Comparison of ENCODE assay signal across 23 mouse cellular contexts in genomic region chr11:44504146-44504545, GRCm38 (mm10). TPM values are rescaled to one million over a fixed set of nuclear protein-coding genes. Genes with fewer than 3 reads are reported as not detected.
DNase-seq lines count a peak whose midpoint lies in the region; ATAC-seq and TF ChIP-seq lines count a peak whose summit lies in the region.
"Had no signal": no experiment of that assay in that cellular context is flagged by ENCODE, and none has a peak within 500 bp of the region (broad histone marks: within the 10 kb centered on the region; RNA-seq: fewer than 3 reads in every experiment).

No protein-coding gene starts in this region.

- no peak for ATAC-seq in liver, embryonic 12.5 days
- ATAC-seq: activated CD4-positive, CD25-positive, alpha-beta regulatory T cell, adult 4 months had no signal

- H3K9me3 ChIP-seq in liver, embryonic 12.5 days (replicated peaks) = no peaks in the 10 kb centered on the region
- no peaks in the 10 kb centered on the region for H3K9me3 ChIP-seq in MEL (replicated peaks; ENCODE audit: insufficient read depth, low read length)
- H3K9me3 ChIP-seq: hindbrain, embryonic 12.5 days; kidney, embryonic 15.5 days; limb, embryonic 13.5 days; lung, embryonic 15.5 days; midbrain, embryonic 12.5 days; neural tube, embryonic 12.5 days; stomach, embryonic 15.5 days had no signal

- no peak for TF ChIP-seq POLR2A in MEL (IDR thresholded peaks at IDR 0.05; ENCODE audit: control insufficient read depth in 1 of 2, insufficient read depth in 1 of 2, low read depth in 1 of 2, low read length in 2 of 2, poor library complexity in 1 of 2)

- 0 out of 2 replicates have a peak, but pooled peaks cover 4% of the 10 kb centered on the region for H3K27me3 ChIP-seq in liver, embryonic 12.5 days (replicated peaks)
- no peaks in the 10 kb centered on the region for H3K27me3 ChIP-seq in MEL (ENCODE audit: control insufficient read depth in 1 of 2, insufficient read depth in 2 of 2, low read length in 2 of 2)
- H3K27me3 ChIP-seq in splenic B cell, adult 2 months (ENCODE audit: control insufficient read depth, insufficient read depth, low read length, poor library complexity, severe bottlenecking) = no peaks in the 10 kb centered on the region
- H3K27me3 ChIP-seq: hindbrain, embryonic 12.5 days; kidney, embryonic 15.5 days; limb, embryonic 13.5 days; lung, embryonic 15.5 days; midbrain, embryonic 12.5 days; neural tube, embryonic 12.5 days; stomach, embryonic 15.5 days had no signal

- peaks cover 30% of the 10 kb centered on the region for H3K4me1 ChIP-seq in liver, embryonic 12.5 days
- peaks cover 12 to 19% of the 10 kb centered on the region in 2 experiments for H3K4me1 ChIP-seq in MEL (ENCODE audit: control insufficient read depth in 1 of 2, insufficient read depth in 2 of 2, low read length in 2 of 2)
- H3K4me1 ChIP-seq: hindbrain, embryonic 12.5 days; kidney, embryonic 15.5 days; limb, embryonic 13.5 days; midbrain, embryonic 12.5 days; neural tube, embryonic 12.5 days; stomach, embryonic 15.5 days had no signal

- DNase-seq in liver (no peak), MEL (ENCODE audit: low read depth, low spot score) (peak; percentile 49)
- peak; percentile 34 for DNase-seq in induced T-regulatory cell, adult 2 months (ENCODE audit: low read depth)
- peak; percentile 70 for DNase-seq in splenic B cell, adult 2 months (ENCODE audit: low read depth, low spot score)
- DNase-seq in left cerebral cortex, adult 9 months (ENCODE audit: low spot score in 2 of 2) = no peak
- DNase-seq in gastrocnemius, postnatal 14 days = no peak
- DNase-seq: adrenal gland, postnatal 36 days; cerebellum, adult 18-20 months; cerebellum, postnatal 25 days; gastrocnemius, postnatal 25 days; right cerebral cortex, adult 18-20 months; thymus, adult 18-20 months; thymus, postnatal 4 days had no signal

- H3K36me3 ChIP-seq in liver, embryonic 12.5 days = no peaks in the 10 kb centered on the region
- peaks cover 0 to 16% of the 10 kb centered on the region in 2 experiments; a peak in 2 of 4 replicates for H3K36me3 ChIP-seq in MEL (ENCODE audit: control insufficient read depth in 1 of 2, insufficient read depth in 2 of 2, low read length in 2 of 2)
- no peaks in the 10 kb centered on the region for H3K36me3 ChIP-seq in splenic B cell, adult 2 months (ENCODE audit: control insufficient read depth, insufficient read depth, low read length, poor library complexity, severe bottlenecking)
- H3K36me3 ChIP-seq: hindbrain, embryonic 12.5 days; kidney, embryonic 15.5 days; limb, embryonic 13.5 days; lung, embryonic 15.5 days; midbrain, embryonic 12.5 days; neural tube, embryonic 12.5 days; stomach, embryonic 15.5 days had no signal

- TF ChIP-seq CTCF in MEL (IDR thresholded peaks at IDR 0.05 in 2 of 3, conservative IDR thresholded peaks at IDR 0.05 in 1 of 3; ENCODE audit: control insufficient read depth in 1 of 3, insufficient read depth in 1 of 3, low read depth in 2 of 3, low read length in 3 of 3, poor library complexity in 1 of 3, severe bottlenecking in 1 of 3) = no peak

- TF ChIP-seq EP300 in MEL (IDR thresholded peaks at IDR 0.05; ENCODE audit: low read depth in 1 of 2, low read length in 2 of 2) = no peak

- H3K9ac ChIP-seq in liver, embryonic 12.5 days = no peak overlapping the region
- no peak overlapping the region for H3K9ac ChIP-seq in MEL (ENCODE audit: control insufficient read depth, low read depth, low read length, poor library complexity, severe bottlenecking)
- H3K9ac ChIP-seq: hindbrain, embryonic 12.5 days; kidney, embryonic 15.5 days; limb, embryonic 13.5 days; lung, embryonic 15.5 days; midbrain, embryonic 12.5 days; neural tube, embryonic 12.5 days; stomach, embryonic 15.5 days had no signal

- 89% methylated on average over 7 of the region's 7 CpGs for WGBS in liver, embryonic 12.5 days (ENCODE audit: insufficient replicate concordance)

- H3K79me2 ChIP-seq in MEL (ENCODE audit: control insufficient read depth, insufficient read depth, low read length, poor library complexity) = no peaks in the 10 kb centered on the region

- 0 out of 2 replicates have a peak overlapping the region, but pooled peaks have one; percentile 56 for H3K27ac ChIP-seq in liver, embryonic 12.5 days
- no peak overlapping the region for H3K27ac ChIP-seq in MEL (ENCODE audit: control insufficient read depth, low read depth, low read length)
- H3K27ac ChIP-seq: hindbrain, embryonic 12.5 days; kidney, embryonic 15.5 days; limb, embryonic 13.5 days; lung, embryonic 15.5 days; macrophage; midbrain, embryonic 12.5 days; neural tube, embryonic 12.5 days; stomach, embryonic 15.5 days had no signal

- H3K4me3 ChIP-seq in liver, embryonic 12.5 days = no peak overlapping the region
- H3K4me3 ChIP-seq in MEL (ENCODE audit: control insufficient read depth in 1 of 2, insufficient read depth in 1 of 2, low read depth in 2 of 2, low read length in 2 of 2) = no peak overlapping the region
- H3K4me3 ChIP-seq: hindbrain, embryonic 12.5 days; kidney, embryonic 15.5 days; limb, embryonic 13.5 days; lung, embryonic 15.5 days; midbrain, embryonic 12.5 days; neural tube, embryonic 12.5 days; stomach, embryonic 15.5 days had no signal

- H3K4me2 ChIP-seq in liver, embryonic 12.5 days = no peak overlapping the region
- H3K4me2 ChIP-seq: hindbrain, embryonic 12.5 days; kidney, embryonic 15.5 days; limb, embryonic 13.5 days; lung, embryonic 15.5 days; midbrain, embryonic 12.5 days; neural tube, embryonic 12.5 days; stomach, embryonic 15.5 days had no signal

- intact Hi-C loops in gastrocnemius, postnatal 14 days (cut with DNase I; ENCODE audit: low total_unique reads) = no loop called here

- no peak for TF ChIP-seq RAD21 in MEL (IDR thresholded peaks at IDR 0.05; ENCODE audit: low read depth, low read length)

TF ChIP-seq in MEL, 35 proteins besides CTCF, POLR2A, EP300 and RAD21:
- TF ChIP-seq CHD2 (IDR thresholded peaks at IDR 0.05; ENCODE audit: low read length) (no peak), MAX (IDR thresholded peaks at IDR 0.05; ENCODE audit: low read length) (no peak), ELF1 (IDR thresholded peaks at IDR 0.05; ENCODE audit: low read depth, low read length) (no peak), MEF2A (IDR thresholded peaks at IDR 0.05; ENCODE audit: extremely low read depth, insufficient replicate concordance, low read depth, low read length, poor library complexity, severe bottlenecking) (no peak), GATA1 (IDR thresholded peaks at IDR 0.05; ENCODE audit: low read depth, low read length) (no peak), JUND (IDR thresholded peaks at IDR 0.05; ENCODE audit: low read depth, low read length) (no peak), USF1 (IDR thresholded peaks at IDR 0.05; ENCODE audit: low read depth, low read length) (no peak)

RNA-seq across cellular contexts. Expression of gene Rnf145, which starts 14.6 kb away (rescaled TPM):
- polyA plus RNA-seq in liver, embryonic 12.5 days (2016; fragmentation: Nextera tagmentation; extraction: Ambion mirVana) = 64.7 and 71.1 TPM in 2 replicates
- 74.9 and 94.1 TPM in 2 replicates for total RNA-seq in MEL (2012; rRNA removed)
- polyA plus RNA-seq in MEL (2012; ENCODE audit: insufficient read depth in 1 of 2, insufficient read length in 2 of 2, low read depth in 1 of 2, low replicate concordance in 2 of 2, missing spikeins in 1 of 2) = 10 to 100 TPM in 1 of 2 experiments, not detected in 1; 73.5 TPM
- total RNA-seq in gastrocnemius, postnatal 14 days (2021) = 10 to 100 TPM; 11.1 to 15.0 TPM

RNA-seq across cellular contexts. Expression of gene Ublcp1, which starts 33.8 kb away (rescaled TPM):
- 41.8 and 41.9 TPM in 2 replicates for polyA plus RNA-seq in liver, embryonic 12.5 days (2016; fragmentation: Nextera tagmentation; extraction: Ambion mirVana)
- 18.8 and 21.1 TPM in 2 replicates for total RNA-seq in MEL (2012; rRNA removed)
- polyA plus RNA-seq in MEL (2012; ENCODE audit: insufficient read depth in 1 of 2, insufficient read length in 2 of 2, low read depth in 1 of 2, low replicate concordance in 2 of 2, missing spikeins in 1 of 2) = 10 to 100 TPM in 1 of 2 experiments, not detected in 1; 22.2 TPM
- 10 to 100 TPM; 21.2 to 21.3 TPM for total RNA-seq in gastrocnemius, postnatal 14 days (2021)

Comparison
In these comparisons a context has a peak if more than half of its experiments do, and no peak if none do; other contexts are left out.
1. DNase-seq: peak in MEL (single experiment), induced T-regulatory cell, adult 2 months (single experiment) and splenic B cell, adult 2 months (single experiment); none in liver (single experiment), left cerebral cortex, adult 9 months (0 of 2) and gastrocnemius, postnatal 14 days (single experiment).